Mouse (Mus musculus) liver, adult 2 months (tissue): ENCODE measurements around the gene Prr18. TPM values are rescaled to one million over a fixed set of nuclear protein-coding genes. Genes with fewer than 3 reads are reported as not detected.
"Not testable (repeated sequence)": the region's sequence is repeated elsewhere in the genome, so short reads cannot be mapped to it uniquely, and the experiment has no call there.

Experiments used
- DNase-seq: peaks from one replicate; pipeline ENCODE4 v3.0.0-alpha.2; 2011; ENCODE audit warnings: low read depth, low spot score; ENCODE audit errors: extremely low read depth
- H3K27ac ChIP-seq: fragments of 200-500 bp; replicated peaks from 2 replicates; pipeline ENCODE4 v1.5.1; 2012; ENCODE audit warnings: low read depth, mild to moderate bottlenecking, control low read depth, inconsistent platforms, low read length; ENCODE audit not compliant: insufficient read depth
- H3K27me3 ChIP-seq: fragments of 200-500 bp; 2 replicates; pipeline ENCODE4 v1.6.1; 2012; ENCODE audit warnings: mild to moderate bottlenecking, moderate library complexity, low read length, inconsistent platforms; ENCODE audit not compliant: control insufficient read depth, insufficient read depth
- H3K36me3 ChIP-seq: fragments of 200-500 bp; 2 replicates; pipeline ENCODE4 v1.6.1; 2012; ENCODE audit warnings: low read length, inconsistent platforms; ENCODE audit not compliant: control insufficient read depth, insufficient read depth
- H3K4me1 ChIP-seq: fragments of 200-500 bp; 2 replicates; pipeline ENCODE4 v1.6.1; 2011; ENCODE audit warnings: low read length; ENCODE audit not compliant: control insufficient read depth, insufficient read depth
- H3K4me3 ChIP-seq: fragments of 200-500 bp; 2 replicates; pipeline ENCODE4 v1.5.1; 2011; ENCODE audit warnings: low read depth, mild to moderate bottlenecking, control low read depth, low read length, moderate library complexity; ENCODE audit not compliant: insufficient read depth
- H3K79me2 ChIP-seq: fragments of 200-500 bp; 2 replicates; pipeline ENCODE4 v1.6.1; 2012; ENCODE audit warnings: inconsistent platforms, mild to moderate bottlenecking, low read length, moderate library complexity; ENCODE audit not compliant: control insufficient read depth, insufficient read depth
- H3K9ac ChIP-seq: fragments of 200-500 bp; 2 replicates; pipeline ENCODE4 v1.6.1; 2012; ENCODE audit warnings: low read depth, mild to moderate bottlenecking, control low read depth, inconsistent platforms, low read length
- CTCF ChIP-seq: fragments of 200-500 bp; IDR thresholded peaks from 2 replicates; pipeline ENCODE4 v1.5.1; 2011; ENCODE audit warnings: low read depth, low read length, control low read depth
- POLR2A ChIP-seq: fragments of 200-500 bp; IDR thresholded peaks from 2 replicates; pipeline ENCODE4 v1.6.1; 2011; ENCODE audit warnings: low read length, control low read depth; ENCODE audit not compliant: insufficient read depth; ENCODE audit errors: extremely low read depth
- WGBS: fragments of 180-500 bp; shearing (Covaris S2); methylation state at CpG from one replicate; pipeline ENCODE4 v1.1.7; 2018; 5-methylcytosine and 5-hydroxymethylcytosine counted together
- polyA plus RNA-seq: library from polyadenylated mRNA; depleted of rRNA; stranded (reverse); fragments of >200 nt; gene quantifications from 2 replicates; pipeline ENCODE4 v1.2.3, GENCODE M21; 2012; rRNA removed
- total RNA-seq: library from RNA; depleted of rRNA; stranded (reverse); fragments of >200 nt; gene quantifications from 2 replicates; pipeline ENCODE4 v1.2.3, GENCODE M21; 2014; rRNA removed

The Prr18 gene
- 0.09 and 0.27 TPM in 2 replicates for total RNA-seq
- 0.04 and 0.17 TPM in 2 replicates for polyA plus RNA-seq

DNA sequence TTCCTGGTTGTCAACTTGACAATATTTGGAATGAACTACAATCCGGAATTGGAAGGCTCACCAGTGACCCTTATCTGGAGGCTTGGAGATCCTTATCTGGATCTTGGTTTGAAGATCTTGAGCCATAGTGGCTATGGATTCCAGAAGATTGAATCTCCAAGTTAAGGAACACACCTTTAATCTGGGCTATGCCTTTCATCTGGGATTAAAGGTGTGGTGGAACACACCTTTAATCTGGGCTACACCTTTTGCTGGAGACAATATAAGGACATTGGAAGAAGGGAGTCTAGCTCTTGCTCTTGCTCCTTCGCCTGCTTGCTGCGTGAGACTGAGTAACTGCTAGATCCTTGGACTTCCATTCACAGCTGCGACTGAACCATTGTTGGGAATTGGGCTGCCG lies at the start of gene Prr18:
TSS of gene Prr18 (plus strand) at position 301 of the 400 bp plus-strand sequence.
- DNase-seq, H3K9ac ChIP-seq, H3K27me3 ChIP-seq, H3K36me3 ChIP-seq, H3K4me3 ChIP-seq, H3K79me2 ChIP-seq, H3K27ac ChIP-seq, H3K4me1 ChIP-seq: not testable (repeated sequence)
- WGBS: 94% methylated on average over 1 of the region's 5 CpGs

DNA sequence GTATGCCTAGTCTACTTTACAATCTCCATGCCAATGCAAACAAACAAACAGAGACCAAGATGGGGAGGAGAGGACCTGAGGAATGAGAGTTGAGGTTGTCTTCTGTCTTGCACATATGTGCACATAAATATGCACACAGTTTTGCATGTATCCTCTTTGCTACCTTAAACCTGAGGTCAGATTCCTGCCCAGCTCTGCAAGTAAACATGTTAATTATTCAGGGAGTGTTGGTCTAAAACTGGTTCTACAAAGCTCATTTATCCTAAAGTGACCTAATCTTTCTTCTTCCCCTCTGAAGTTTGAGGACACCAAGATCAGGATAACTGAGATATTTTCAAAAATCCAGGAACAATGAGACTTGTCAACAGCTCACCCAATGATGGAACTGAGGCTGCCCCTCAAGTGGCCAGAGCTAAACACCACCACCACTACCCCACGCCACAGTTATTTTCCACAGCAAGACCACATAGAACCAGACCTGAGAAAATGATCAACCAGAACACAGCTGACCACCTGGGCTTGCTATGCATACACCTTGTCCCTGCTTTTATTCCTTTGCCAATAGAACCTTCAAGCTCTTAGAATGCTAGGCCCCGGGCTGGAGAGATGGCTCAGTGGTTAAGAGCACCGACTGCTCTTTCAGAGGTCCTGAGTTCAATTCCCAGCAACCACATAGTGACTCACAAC lies 47.1 kb upstream of the Prr18 start:
- no peak overlapping the region for H3K4me3 ChIP-seq
- TF ChIP-seq CTCF (no peak), POLR2A (no peak)
- H3K79me2 ChIP-seq: peaks cover 3% of the 10 kb centered on the region; the same call in 1 of the 2 replicates
- peaks cover 13% of the 10 kb centered on the region for H3K4me1 ChIP-seq
- H3K27me3 ChIP-seq: no peaks in the 10 kb centered on the region
- 83% methylated on average over 3 of the region's 3 CpGs for WGBS
- no peak overlapping the region for H3K9ac ChIP-seq
- peaks cover 16% of the 10 kb centered on the region for H3K36me3 ChIP-seq
- peak overlapping the region; percentile 46 for H3K27ac ChIP-seq
- DNase-seq: no peak

DNA sequence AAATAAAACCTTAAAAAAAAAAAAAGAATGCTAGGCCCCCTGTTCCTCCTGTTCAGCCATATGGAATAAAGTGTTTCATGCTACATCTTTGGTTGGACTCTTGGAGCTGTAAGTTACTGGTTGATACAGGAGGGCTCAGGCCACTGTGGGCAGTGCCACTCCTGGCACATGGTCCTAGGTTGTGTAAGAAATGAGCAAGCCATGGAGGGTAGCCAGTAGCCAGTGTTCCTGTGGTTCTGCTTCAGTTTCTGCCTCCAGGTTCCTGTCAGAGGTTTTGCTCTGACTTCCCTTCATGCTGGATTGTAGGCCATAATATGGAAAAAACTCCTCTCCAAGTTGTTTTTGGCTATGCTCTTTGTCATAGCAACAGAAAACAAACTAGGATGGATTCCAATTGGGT lies 46.5 kb upstream of the Prr18 start:
- peak; percentile 90 for DNase-seq
- no peak for TF ChIP-seq CTCF
- TF ChIP-seq POLR2A: no peak
- Histone ChIP-seq H3K4me3 (no peak overlapping the region), H3K27ac (peak overlapping the region; percentile 20; the same call in 1 of the 2 replicates), H3K79me2 (peaks cover 2% of the 10 kb centered on the region; the same call in 1 of the 2 replicates), H3K36me3 (peaks cover 17% of the 10 kb centered on the region), H3K27me3 (no peaks in the 10 kb centered on the region), H3K9ac (no peak overlapping the region), H3K4me1 (peaks cover 13% of the 10 kb centered on the region)

DNA sequence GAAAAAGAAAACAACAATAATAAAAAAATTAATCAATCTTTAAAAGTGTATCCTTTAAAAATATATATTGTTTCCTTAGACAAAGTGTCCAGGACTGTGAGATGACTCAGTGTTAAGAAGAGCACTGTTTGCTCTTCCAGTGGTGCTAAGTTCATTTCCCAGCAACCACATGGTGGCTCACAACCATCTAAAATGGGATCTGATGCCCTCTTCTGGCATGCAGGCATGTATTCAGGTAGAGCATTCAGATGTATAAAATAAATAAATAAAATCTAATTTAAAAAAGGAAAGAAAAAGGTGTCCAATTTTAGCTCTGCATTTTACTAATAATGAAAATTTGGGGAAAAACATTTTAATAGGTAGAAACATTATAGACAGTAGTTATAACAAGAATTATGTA lies 41.4 kb upstream of the Prr18 start:
- Histone ChIP-seq H3K79me2 (peaks cover 2% of the 10 kb centered on the region; the same call in 1 of the 2 replicates), H3K36me3 (peaks cover 18% of the 10 kb centered on the region), H3K4me3 (no peak overlapping the region), H3K27me3 (no peaks in the 10 kb centered on the region), H3K9ac (no peak overlapping the region), H3K27ac (no peak overlapping the region), H3K4me1 (peaks cover 19% of the 10 kb centered on the region)
- TF ChIP-seq CTCF (no peak), POLR2A (no peak)
- no peak for DNase-seq

DNA sequence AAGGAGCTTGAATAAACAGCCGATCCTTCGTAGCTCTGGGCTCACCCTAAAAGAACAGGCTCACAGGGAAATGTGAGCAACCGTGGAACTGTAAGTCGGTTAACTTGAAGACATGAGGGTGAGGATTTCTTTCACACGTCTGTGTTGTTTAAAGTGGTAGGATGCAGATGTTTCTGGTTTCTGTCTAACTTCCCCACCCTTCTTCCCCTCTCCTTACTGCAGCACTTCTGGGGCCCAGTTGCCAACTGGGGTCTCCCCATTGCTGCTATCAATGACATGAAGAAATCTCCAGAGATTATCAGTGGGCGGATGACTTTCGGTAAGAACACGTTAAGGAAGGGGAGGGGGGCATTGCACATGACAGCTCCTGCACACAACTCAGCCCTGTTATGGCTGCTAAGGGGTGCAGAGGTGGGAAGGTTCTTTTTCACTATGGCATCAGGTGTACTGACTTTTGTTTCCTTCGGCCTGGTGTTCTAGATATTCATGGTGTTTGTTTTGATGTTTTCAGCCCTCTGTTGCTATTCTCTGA lies 40.9 kb upstream of the Prr18 start:
- Histone ChIP-seq H3K27me3 (no peaks in the 10 kb centered on the region), H3K36me3 (peaks cover 18% of the 10 kb centered on the region), H3K9ac (no peak overlapping the region), H3K4me3 (no peak overlapping the region), H3K79me2 (peaks cover 2% of the 10 kb centered on the region; the same call in 1 of the 2 replicates), H3K4me1 (peaks cover 19% of the 10 kb centered on the region), H3K27ac (no peak overlapping the region)
- 84% methylated on average over 9 of the region's 9 CpGs for WGBS
- DNase-seq: no peak
- TF ChIP-seq CTCF (no peak), POLR2A (no peak)

DNA sequence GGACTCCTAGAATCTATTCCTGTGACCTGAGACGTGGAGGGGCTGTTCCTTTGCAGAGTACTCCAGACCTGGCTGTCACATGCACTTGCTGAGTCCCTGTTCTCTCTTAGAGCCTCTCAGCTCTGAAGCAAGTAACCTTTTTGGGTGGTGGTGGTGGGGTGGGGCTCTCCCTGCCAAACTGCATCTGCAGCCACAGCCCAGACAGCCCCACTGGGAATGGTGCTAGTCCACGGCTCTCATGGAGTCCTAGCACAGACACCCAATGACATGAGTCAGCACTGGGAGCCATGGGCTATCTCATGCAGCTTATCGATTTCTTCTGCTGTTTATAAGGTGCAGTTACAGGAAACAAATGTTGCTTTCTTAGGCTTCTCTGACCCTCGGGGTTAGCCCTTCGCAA lies 39.5 kb upstream of the Prr18 start:
- peak overlapping the region; percentile 32; the same call in 1 of the 2 replicates for H3K27ac ChIP-seq
- H3K9ac ChIP-seq: no peak overlapping the region
- peaks cover 16% of the 10 kb centered on the region for H3K36me3 ChIP-seq
- no peak for TF ChIP-seq CTCF
- TF ChIP-seq POLR2A: no peak
- no peaks in the 10 kb centered on the region for H3K27me3 ChIP-seq
- H3K4me3 ChIP-seq: no peak overlapping the region
- H3K4me1 ChIP-seq: peaks cover 19% of the 10 kb centered on the region
- no peak for DNase-seq
- WGBS: 66% methylated on average over 5 of the region's 5 CpGs
- H3K79me2 ChIP-seq: peaks cover 2% of the 10 kb centered on the region; the same call in 1 of the 2 replicates
